Mouse (Mus musculus) neural tube, embryonic 15.5 days (tissue): Measurements from ENCODE around the gene Fam229a. TPM values are rescaled to one million over a fixed set of nuclear protein-coding genes. Genes with fewer than 3 reads are reported as not detected.

Experiments
- polyA plus RNA-seq: library from polyadenylated mRNA; unstranded; fragments of >200 nt; fragmentation: Nextera tagmentation; extraction: Ambion mirVana; gene quantifications from 2 replicates; pipeline ENCODE4 v1.2.1, GENCODE M21; 2015

The Fam229a gene
- polyA plus RNA-seq, 1 experiment from 2014 or later, result 0.38 TPM

Other genes with a start within 250 kb of the Fam229a start
- 6.0 and 6.9 TPM in 2 replicates for gene C77080, start 229.8 kb upstream of the Fam229a start, polyA plus RNA-seq
- gene Sync, start 203.6 kb upstream of the Fam229a start, polyA plus RNA-seq, result 2.7 and 2.9 TPM in 2 replicates
- 246 and 284 TPM in 2 replicates for gene Rbbp4, start 155.8 kb upstream of the Fam229a start, polyA plus RNA-seq
- gene Zbtb8os, start 155.5 kb upstream of the Fam229a start, polyA plus RNA-seq, result 18.3 and 29.5 TPM in 2 replicates
- 18.2 and 20.2 TPM in 2 replicates for gene Zbtb8a, start 113.1 kb upstream of the Fam229a start, polyA plus RNA-seq
- 14.2 and 15.8 TPM in 2 replicates for gene Zbtb8b, start 50.3 kb upstream of the Fam229a start, polyA plus RNA-seq
- gene Bsdc1, start 29.6 kb upstream of the Fam229a start, polyA plus RNA-seq, result 32.7 and 34.0 TPM in 2 replicates
- gene Tssk3, start 168 bp upstream of the Fam229a start, polyA plus RNA-seq, result 0.19 and 0.27 TPM in 2 replicates
- gene Marcksl1, start 22.4 kb downstream of the Fam229a start, polyA plus RNA-seq, result 1,442 and 1,675 TPM in 2 replicates
- 77.8 and 119 TPM in 2 replicates for gene Hdac1, start 51.5 kb downstream of the Fam229a start, polyA plus RNA-seq
- 11.2 and 99.1 TPM in 2 replicates for gene Lck, start 82.5 kb downstream of the Fam229a start, polyA plus RNA-seq
- 1.3 TPM in 1 of 2 replicates, not detected in the other for gene Fam167b, start 87.4 kb downstream of the Fam229a start, polyA plus RNA-seq
- gene Eif3i, start 109.5 kb downstream of the Fam229a start, polyA plus RNA-seq, result 205 and 232 TPM in 2 replicates
- gene Tmem234, start 109.5 kb downstream of the Fam229a start, polyA plus RNA-seq, result 198 and 199 TPM in 2 replicates
- gene Dcdc2b, start 123.1 kb downstream of the Fam229a start, polyA plus RNA-seq, result 2.5 and 3.8 TPM in 2 replicates
- 32.7 and 34.5 TPM in 2 replicates for gene Iqcc, start 127.9 kb downstream of the Fam229a start, polyA plus RNA-seq
- 155 and 168 TPM in 2 replicates for gene Ccdc28b, start 132.8 kb downstream of the Fam229a start, polyA plus RNA-seq
- gene Txlna, start 149.9 kb downstream of the Fam229a start, polyA plus RNA-seq, result 37.3 and 51.0 TPM in 2 replicates
- 17.4 and 17.9 TPM in 2 replicates for gene Kpna6, start 181.6 kb downstream of the Fam229a start, polyA plus RNA-seq
- 13.9 and 15.4 TPM in 2 replicates for gene Tmem39b, start 205.6 kb downstream of the Fam229a start, polyA plus RNA-seq